Comparison of ENCODE assay signal across 27 mouse cellular contexts in genomic region chr5:118264279-118264678, GRCm38 (mm10). TPM values are rescaled to one million over a fixed set of nuclear protein-coding genes. Genes with fewer than 3 reads are reported as not detected.
DNase-seq lines count a peak whose midpoint lies in the region; ATAC-seq and TF ChIP-seq lines count a peak whose summit lies in the region.
"Had no signal": no experiment of that assay in that cellular context is flagged by ENCODE, and none has a peak within 500 bp of the region (broad histone marks: within the 10 kb centered on the region; RNA-seq: fewer than 3 reads in every experiment).

No protein-coding gene starts in this region.

- H3K27me3 ChIP-seq in hindbrain, postnatal 0 days (ENCODE audit: insufficient read depth, low read length) = no peaks in the 10 kb centered on the region
- H3K27me3 ChIP-seq in hindbrain, embryonic 13.5 days = 0 out of 2 replicates have a peak, but pooled peaks cover 9% of the 10 kb centered on the region
- no peaks in the 10 kb centered on the region for H3K27me3 ChIP-seq in midbrain, postnatal 0 days (ENCODE audit: insufficient read depth, low read length)
- peaks cover 5% of the 10 kb centered on the region; the same call in 1 of the 2 replicates for H3K27me3 ChIP-seq in midbrain, embryonic 13.5 days
- H3K27me3 ChIP-seq in embryonic facial prominence, embryonic 15.5 days = no peaks in the 10 kb centered on the region
- peaks cover 21% of the 10 kb centered on the region; the same call in 1 of the 2 replicates for H3K27me3 ChIP-seq in heart, embryonic 10.5 days (ENCODE audit: insufficient read depth, poor library complexity, severe bottlenecking)
- H3K27me3 ChIP-seq: Patski had no signal

- H3K9ac ChIP-seq in hindbrain, postnatal 0 days (replicated peaks; ENCODE audit: low read length) = no peak overlapping the region
- H3K9ac ChIP-seq in hindbrain, embryonic 13.5 days = no peak overlapping the region
- no peak overlapping the region for H3K9ac ChIP-seq in midbrain, postnatal 0 days (replicated peaks; ENCODE audit: low read length, poor library complexity, severe bottlenecking)
- no peak overlapping the region for H3K9ac ChIP-seq in midbrain, embryonic 13.5 days (replicated peaks)
- no peak overlapping the region for H3K9ac ChIP-seq in embryonic facial prominence, embryonic 15.5 days
- H3K9ac ChIP-seq: embryonic facial prominence, embryonic 12.5 days; forebrain, embryonic 13.5 days; forebrain, postnatal 0 days; heart, embryonic 13.5 days; hindbrain, embryonic 12.5 days had no signal

- H3K27ac ChIP-seq in hindbrain, postnatal 0 days = no peak overlapping the region
- H3K27ac ChIP-seq in hindbrain, embryonic 13.5 days = no peak overlapping the region
- H3K27ac ChIP-seq in midbrain, postnatal 0 days (ENCODE audit: low read depth, low read length) = no peak overlapping the region
- H3K27ac ChIP-seq in midbrain, embryonic 13.5 days = no peak overlapping the region
- no peak overlapping the region for H3K27ac ChIP-seq in embryonic facial prominence, embryonic 15.5 days (replicated peaks)
- no peak overlapping the region for H3K27ac ChIP-seq in heart, embryonic 10.5 days
- H3K27ac ChIP-seq: embryonic facial prominence, embryonic 12.5 days; forebrain, embryonic 13.5 days; gastrocnemius, adult 2 months; heart, embryonic 13.5 days; hindbrain, embryonic 12.5 days had no signal

- H3K4me3 ChIP-seq in hindbrain, postnatal 0 days (ENCODE audit: low read length) = no peak overlapping the region
- H3K4me3 ChIP-seq in hindbrain, embryonic 13.5 days = no peak overlapping the region
- H3K4me3 ChIP-seq in midbrain, postnatal 0 days (ENCODE audit: low read depth, low read length) = no peak overlapping the region
- no peak overlapping the region for H3K4me3 ChIP-seq in midbrain, embryonic 13.5 days (replicated peaks)
- H3K4me3 ChIP-seq in embryonic facial prominence, embryonic 15.5 days (replicated peaks) = no peak overlapping the region
- no peak overlapping the region for H3K4me3 ChIP-seq in heart, embryonic 10.5 days
- H3K4me3 ChIP-seq: embryonic facial prominence, embryonic 12.5 days; forebrain, embryonic 13.5 days; gastrocnemius, adult 2 months; heart, embryonic 13.5 days; hindbrain, embryonic 12.5 days had no signal

- peak; percentile 23 for TF ChIP-seq CTCF in hindbrain, postnatal 0 days (IDR thresholded peaks at IDR 0.05; ENCODE audit: low read depth)
- TF ChIP-seq CTCF in midbrain, postnatal 0 days (IDR thresholded peaks at IDR 0.05) = no peak

- no peaks in the 10 kb centered on the region for H3K9me3 ChIP-seq in hindbrain, postnatal 0 days (ENCODE audit: low read length)
- no peaks in the 10 kb centered on the region for H3K9me3 ChIP-seq in hindbrain, embryonic 13.5 days
- no peaks in the 10 kb centered on the region for H3K9me3 ChIP-seq in midbrain, postnatal 0 days (ENCODE audit: low read length)
- no peaks in the 10 kb centered on the region for H3K9me3 ChIP-seq in midbrain, embryonic 13.5 days
- H3K9me3 ChIP-seq in embryonic facial prominence, embryonic 15.5 days (replicated peaks) = no peaks in the 10 kb centered on the region
- H3K9me3 ChIP-seq in heart, embryonic 10.5 days = no peaks in the 10 kb centered on the region
- H3K9me3 ChIP-seq: embryonic facial prominence, embryonic 12.5 days; forebrain, embryonic 13.5 days; G1E; heart, embryonic 13.5 days; hindbrain, embryonic 12.5 days had no signal

- peaks cover 3% of the 10 kb centered on the region for H3K4me1 ChIP-seq in hindbrain, postnatal 0 days (ENCODE audit: insufficient read depth, low read length)
- H3K4me1 ChIP-seq in hindbrain, embryonic 13.5 days (replicated peaks) = peaks cover 15% of the 10 kb centered on the region
- H3K4me1 ChIP-seq in midbrain, postnatal 0 days (ENCODE audit: insufficient read depth, low read length) = peaks cover 2% of the 10 kb centered on the region; the same call in 1 of the 2 replicates
- H3K4me1 ChIP-seq in midbrain, embryonic 13.5 days (replicated peaks) = peaks cover 8% of the 10 kb centered on the region
- peaks cover 7% of the 10 kb centered on the region; the same call in 1 of the 2 replicates for H3K4me1 ChIP-seq in embryonic facial prominence, embryonic 15.5 days
- peaks cover 9% of the 10 kb centered on the region for H3K4me1 ChIP-seq in heart, embryonic 10.5 days

- no peak overlapping the region for H3K4me2 ChIP-seq in hindbrain, postnatal 0 days (ENCODE audit: low read depth, low read length)
- no peak overlapping the region for H3K4me2 ChIP-seq in hindbrain, embryonic 13.5 days
- H3K4me2 ChIP-seq in midbrain, postnatal 0 days (ENCODE audit: low read depth, low read length, poor library complexity, severe bottlenecking) = no peak overlapping the region
- H3K4me2 ChIP-seq in midbrain, embryonic 13.5 days (replicated peaks) = no peak overlapping the region
- no peak overlapping the region for H3K4me2 ChIP-seq in embryonic facial prominence, embryonic 15.5 days (replicated peaks)
- H3K4me2 ChIP-seq: embryonic facial prominence, embryonic 12.5 days; forebrain, embryonic 13.5 days; heart, embryonic 13.5 days; hindbrain, embryonic 12.5 days had no signal

- ATAC-seq in hindbrain, postnatal 0 days = no peak
- no peak for ATAC-seq in hindbrain, embryonic 13.5 days (ENCODE audit: low FRiP score)
- ATAC-seq in midbrain, postnatal 0 days (ENCODE audit: low FRiP score) = no peak
- ATAC-seq in midbrain, embryonic 13.5 days = no peak
- peak; percentile 36 for ATAC-seq in embryonic facial prominence, embryonic 15.5 days (ENCODE audit: insufficient number of reproducible peaks, low FRiP score, low TSS enrichment, low read depth)
- ATAC-seq: activated CD4-positive, CD25-positive, alpha-beta regulatory T cell, adult 4 months; CD4-positive, CD25-positive, alpha-beta regulatory T cell, adult 4 months; forebrain, embryonic 13.5 days; forebrain, postnatal 0 days; intestine, embryonic 16.5 days; Patski had no signal

- WGBS in hindbrain, postnatal 0 days = 49% methylated on average over 9 of the region's 9 CpGs
- WGBS in hindbrain, embryonic 13.5 days = 66% methylated on average over 9 of the region's 9 CpGs
- WGBS in midbrain, postnatal 0 days = 75% methylated on average over 9 of the region's 9 CpGs
- WGBS in midbrain, embryonic 13.5 days = 74% methylated on average over 9 of the region's 9 CpGs
- 47% methylated on average over 9 of the region's 9 CpGs for WGBS in embryonic facial prominence, embryonic 15.5 days
- WGBS in heart, embryonic 10.5 days = 80% methylated on average over 9 of the region's 9 CpGs

- peaks cover 24% of the 10 kb centered on the region for H3K36me3 ChIP-seq in hindbrain, postnatal 0 days (ENCODE audit: insufficient read depth, low read length)
- H3K36me3 ChIP-seq in hindbrain, embryonic 13.5 days = peaks cover 39% of the 10 kb centered on the region
- H3K36me3 ChIP-seq in midbrain, postnatal 0 days (ENCODE audit: insufficient read depth, low read length) = peaks cover 40% of the 10 kb centered on the region
- H3K36me3 ChIP-seq in midbrain, embryonic 13.5 days = peaks cover 43% of the 10 kb centered on the region
- H3K36me3 ChIP-seq in embryonic facial prominence, embryonic 15.5 days = peaks cover 36% of the 10 kb centered on the region
- H3K36me3 ChIP-seq in heart, embryonic 10.5 days = peaks cover 44% of the 10 kb centered on the region

- DNase-seq in adrenal gland, postnatal 14 days = peak; percentile 35
- no peak for DNase-seq in adrenal gland, postnatal 36 days
- peak; percentile 36 for DNase-seq in hindbrain, postnatal 0 days (ENCODE audit: low spot score)
- DNase-seq in midbrain, postnatal 0 days (ENCODE audit: low spot score) = peak; percentile 28
- no peak for DNase-seq in heart, embryonic 10.5 days (ENCODE audit: low spot score)
- DNase-seq: adrenal gland, postnatal 25 days; B cell, adult 2 months; cerebellum, adult 11-12 months; cerebellum, adult 9-10 months; cerebellum, postnatal 36 days; forebrain, postnatal 0 days; gastrocnemius, adult 2 months; gastrocnemius, postnatal 25 days; heart, postnatal 36 days had no signal

RNA-seq across cellular contexts. Expression of gene 2410131K14Rik, which starts 19.3 kb away (rescaled TPM):
- total RNA-seq in adrenal gland, postnatal 14 days (2021) = 7.6 and 8.7 TPM in 2 replicates
- 1 to 10 TPM; 6.5 to 7.4 TPM for total RNA-seq in adrenal gland, postnatal 36 days (2021)
- 30.4 and 31.9 TPM in 2 replicates for total RNA-seq in hindbrain, postnatal 0 days (2014; rRNA removed)
- 16.5 and 18.0 TPM in 2 replicates for polyA plus RNA-seq in hindbrain, postnatal 0 days (2015; fragmentation: Nextera tagmentation; extraction: Ambion mirVana)
- 14.5 and 15.5 TPM in 2 replicates for polyA plus RNA-seq in hindbrain, embryonic 13.5 days (2015; fragmentation: Nextera tagmentation; extraction: Ambion mirVana)
- total RNA-seq in midbrain, postnatal 0 days (2014; rRNA removed) = 33.3 and 34.0 TPM in 2 replicates
- 18.8 and 19.2 TPM in 2 replicates for polyA plus RNA-seq in midbrain, postnatal 0 days (2015; fragmentation: Nextera tagmentation; extraction: Ambion mirVana)
- polyA plus RNA-seq in midbrain, embryonic 13.5 days (2015; fragmentation: Nextera tagmentation; extraction: Ambion mirVana) = 15.0 and 15.1 TPM in 2 replicates
- polyA plus RNA-seq in embryonic facial prominence, embryonic 15.5 days (2015; fragmentation: Nextera tagmentation; extraction: Ambion mirVana) = 9.5 and 10.6 TPM in 2 replicates
- polyA plus RNA-seq in heart, embryonic 10.5 days (2016; fragmentation: Nextera tagmentation; extraction: Ambion mirVana) = 7.5 and 9.3 TPM in 2 replicates

RNA-seq across cellular contexts. Expression of gene Rnft2, which starts 19.4 kb away (rescaled TPM):
- 3.1 and 3.9 TPM in 2 replicates for total RNA-seq in adrenal gland, postnatal 14 days (2021)
- 1 to 10 TPM; 2.2 to 4.0 TPM for total RNA-seq in adrenal gland, postnatal 36 days (2021)
- total RNA-seq in hindbrain, postnatal 0 days (2014; rRNA removed) = 108 and 114 TPM in 2 replicates
- 11.3 TPM in 2 replicates for polyA plus RNA-seq in hindbrain, postnatal 0 days (2015; fragmentation: Nextera tagmentation; extraction: Ambion mirVana)
- 9.8 and 12.2 TPM in 2 replicates for polyA plus RNA-seq in hindbrain, embryonic 13.5 days (2015; fragmentation: Nextera tagmentation; extraction: Ambion mirVana)
- 121 and 125 TPM in 2 replicates for total RNA-seq in midbrain, postnatal 0 days (2014; rRNA removed)
- polyA plus RNA-seq in midbrain, postnatal 0 days (2015; fragmentation: Nextera tagmentation; extraction: Ambion mirVana) = 14.3 and 15.0 TPM in 2 replicates
- polyA plus RNA-seq in midbrain, embryonic 13.5 days (2015; fragmentation: Nextera tagmentation; extraction: Ambion mirVana) = 12.6 and 13.1 TPM in 2 replicates
- 3.5 and 4.3 TPM in 2 replicates for polyA plus RNA-seq in embryonic facial prominence, embryonic 15.5 days (2015; fragmentation: Nextera tagmentation; extraction: Ambion mirVana)
- 2.3 and 3.7 TPM in 2 replicates for polyA plus RNA-seq in heart, embryonic 10.5 days (2016; fragmentation: Nextera tagmentation; extraction: Ambion mirVana)
- total RNA-seq: granulocyte monocyte progenitor cell, adult 5-6 weeks had no signal
- polyA plus RNA-seq: CD4-positive, CD25-positive, alpha-beta regulatory T cell, adult 4 months had no signal

Comparison
In these comparisons a context has a peak if more than half of its experiments do, and no peak if none do; other contexts are left out.
1. DNase-seq: peak in adrenal gland, postnatal 14 days (single experiment), hindbrain, postnatal 0 days (single experiment) and midbrain, postnatal 0 days (single experiment); none in adrenal gland, postnatal 36 days (0 of 2) and heart, embryonic 10.5 days (single experiment).